Mouse (Mus musculus) megakaryocyte-erythroid progenitor cell, adult 5-6 weeks (primary cell): ENCODE data around the gene Pilra. TPM values are rescaled to one million over a fixed set of nuclear protein-coding genes. Genes with fewer than 3 reads are reported as not detected.

ENCODE experiments used
- ATAC-seq: replicated peaks from 2 replicates; pipeline ENCODE4 v1.8.0; 2016; ENCODE audit warnings: mild to moderate bottlenecking, inconsistent platforms; ENCODE audit not compliant: severe bottlenecking, poor library complexity, low FRiP score, low TSS enrichment
- total RNA-seq, 2 experiments: library from RNA; stranded (forward) in 1 of 2; stranded (reverse) in 1 of 2; fragments of 200-1000, 215-1000 nt in 1 of 2; fragments of >200 nt in 1 of 2; fragmentation: Nextera tagmentation in 1 of 2; gene quantifications; 2 replicates each; pipeline ENCODE4 v1.2.3; 2014 to 2017

Pilra gene
- total RNA-seq, 2 experiments from 2014 or later = not detected

GRCm38 (mm10) chr5:137826421-137826820 is 9.7 kb downstream of the Pilra start:
- ATAC-seq = no peak

GRCm38 (mm10) chr5:137825971-137826370 is 10.1 kb downstream of the Pilra start:
- ATAC-seq = no peak

GRCm38 (mm10) chr5:137825030-137825429 is 11.1 kb downstream of the Pilra start:
- ATAC-seq = no peak

- ATAC-seq = no peak
These were observed 12.5 kb downstream of the Pilra start for GRCm38 (mm10) chr5:137823455-137824045.

GRCm38 (mm10) chr5:137822602-137823001 is 13.5 kb downstream of the Pilra start:
- no peak for ATAC-seq

- ATAC-seq = no peak
These were observed 14.0 kb downstream of the Pilra start for GRCm38 (mm10) chr5:137822126-137822525.

- no peak for ATAC-seq
These were observed 18.4 kb downstream of the Pilra start for GRCm38 (mm10) chr5:137817466-137818222.

GRCm38 (mm10) chr5:137808316-137808715 is 27.8 kb downstream of the Pilra start:
- no peak for ATAC-seq

- no peak for ATAC-seq
These were observed 29.9 kb downstream of the Pilra start for GRCm38 (mm10) chr5:137806158-137806557.

- ATAC-seq = no peak
These were observed 35.2 kb downstream of the Pilra start for GRCm38 (mm10) chr5:137800917-137801316.

- ATAC-seq = no peak
These were observed 39.5 kb downstream of the Pilra start for GRCm38 (mm10) chr5:137796606-137797005.

GRCm38 (mm10) chr5:137791553-137791952 is 44.5 kb downstream of the Pilra start:
- no peak for ATAC-seq

GRCm38 (mm10) chr5:137788946-137789531 is 47.0 kb downstream of the Pilra start:
- ATAC-seq = no peak

GRCm38 (mm10) chr5:137788171-137788570 is 47.9 kb downstream of the Pilra start:
- no peak for ATAC-seq

- peak; percentile 71 for ATAC-seq
These were observed 48.7 kb downstream of the Pilra start, which contains the start of the genes Mepce and Zcwpw1 for GRCm38 (mm10) chr5:137787151-137787928. Mepce (minus strand) TSS chr5:137787655. Zcwpw1 (plus strand) TSS chr5:137787798.

GRCm38 (mm10) chr5:137786109-137786942 is 49.8 kb downstream of the Pilra start:
- ATAC-seq = peak; percentile 75

- ATAC-seq = no peak
These were observed 50.7 kb downstream of the Pilra start for GRCm38 (mm10) chr5:137785164-137786031.

GRCm38 (mm10) chr5:137784546-137784945 is 51.5 kb downstream of the Pilra start:
- no peak for ATAC-seq
